Mouse (Mus musculus) embryonic facial prominence, embryonic 13.5 days (tissue): ENCODE measurements around the gene Ost4. TPM values are rescaled to one million over a fixed set of nuclear protein-coding genes. Genes with fewer than 3 reads are reported as not detected.
A peak's percentile ranks its signal among the peaks of the same experiment; 100 is the strongest.
"Not testable (repeated sequence)": the region's sequence is repeated elsewhere in the genome, so short reads cannot be mapped to it uniquely, and the experiment has no call there.

Experiments
- ATAC-seq: fragments of 200-750 bp; cut with Nextera tagmentation; 2 replicates; pipeline ENCODE4 v1.8.0; 2017; ENCODE audit warnings: low read depth; ENCODE audit not compliant: insufficient number of reproducible peaks, insufficient read depth, low FRiP score, low TSS enrichment
- H3K27ac ChIP-seq: fragments of 300-500 bp; sonication (generic); 2 replicates; pipeline ENCODE4 v1.5.1; 2015; ENCODE audit warnings: moderate library complexity, mild to moderate bottlenecking, inconsistent platforms
- H3K27me3 ChIP-seq: fragments of 300-500 bp; sonication (generic); 2 replicates; pipeline ENCODE4 v1.6.1; 2015; ENCODE audit warnings: mild to moderate bottlenecking, inconsistent platforms
- H3K36me3 ChIP-seq: fragments of 300-500 bp; sonication (generic); 2 replicates; pipeline ENCODE4 v1.6.1; 2015; ENCODE audit warnings: mild to moderate bottlenecking, inconsistent platforms
- H3K4me1 ChIP-seq: fragments of 300-500 bp; sonication (generic); 2 replicates; pipeline ENCODE4 v1.6.1; 2015; ENCODE audit warnings: inconsistent platforms
- H3K4me2 ChIP-seq: fragments of 300-500 bp; sonication (generic); 2 replicates; pipeline ENCODE4 v1.6.1; 2015; ENCODE audit warnings: moderate library complexity, mild to moderate bottlenecking, inconsistent platforms
- H3K4me3 ChIP-seq: fragments of 300-500 bp; sonication (generic); 2 replicates; pipeline ENCODE4 v1.5.1; 2015; ENCODE audit warnings: mild to moderate bottlenecking, inconsistent platforms
- H3K9ac ChIP-seq: fragments of 300-500 bp; sonication (generic); 2 replicates; pipeline ENCODE4 v1.6.1; 2015; ENCODE audit warnings: mild to moderate bottlenecking, inconsistent platforms
- H3K9me3 ChIP-seq: fragments of 300-500 bp; sonication (generic); 2 replicates; pipeline ENCODE4 v1.6.1; 2016; ENCODE audit warnings: inconsistent platforms
- WGBS: fragments of 180-500 bp; shearing (Covaris S2); methylation state at CpG from one replicate; pipeline ENCODE4 v1.1.7; 2015; ENCODE audit warnings: mixed read lengths; 5-methylcytosine and 5-hydroxymethylcytosine counted together
- polyA plus RNA-seq: library from polyadenylated mRNA; unstranded; fragments of >200 nt; fragmentation: Nextera tagmentation; extraction: Ambion mirVana; gene quantifications from 2 replicates; pipeline ENCODE4 v1.2.1, GENCODE M21; 2015

Ost4 gene
- polyA plus RNA-seq, 1 experiment from 2014 or later: 422 TPM

GRCm38 (mm10) chr5:30888337-30889087, 19.1 kb downstream of the Ost4 start, which contains the start of gene Agbl5:
Agbl5 (plus strand) TSS chr5:30888694.
- peaks cover 31% of the 10 kb centered on the region for H3K36me3 ChIP-seq

GRCm38 (mm10) chr5:30887858-30888336, 19.7 kb downstream of the Ost4 start:
- under 1% methylated on average over 28 of the region's 28 CpGs for whole genome bisulfite sequencing
- H3K4me3 ChIP-seq: peak overlapping the region; percentile 78
- peak; percentile 81 for ATAC-seq

More at GRCm38 (mm10) chr5:30888337-30889087, 19.1 kb downstream of the Ost4 start, which contains the start of gene Agbl5:
- H3K27ac ChIP-seq: peak within 1 kb of the TSS; percentile 99
- peaks cover 22% of the 10 kb centered on the region for H3K4me1 ChIP-seq
- H3K4me2 ChIP-seq: peak within 1 kb of the TSS; percentile 77
- peak within 1 kb of the TSS; percentile 78 for H3K4me3 ChIP-seq
- H3K27me3 ChIP-seq: no peaks in the 10 kb centered on the region
- H3K9me3 ChIP-seq: no peaks in the 10 kb centered on the region
- peak within 1 kb of the TSS; percentile 88 for H3K9ac ChIP-seq
- WGBS: under 1% methylated on average over 42 of the region's 42 CpGs
- ATAC-seq: peak; percentile 90

GRCm38 (mm10) chr5:30887331-30887761, 20.2 kb downstream of the Ost4 start:
- Histone ChIP-seq H3K36me3 (peaks cover 19% of the 10 kb centered on the region), H3K9ac (peak overlapping the region; percentile 88), H3K4me2 (peak overlapping the region; percentile 77), H3K4me1 (peaks cover 22% of the 10 kb centered on the region), H3K27ac (peak overlapping the region; percentile 99), H3K27me3 (no peaks in the 10 kb centered on the region), H3K9me3 (no peaks in the 10 kb centered on the region), H3K4me3 (peak overlapping the region; percentile 78)
- under 1% methylated on average over 19 of the region's 19 CpGs for WGBS
- ATAC-seq: peak; percentile 64

More at GRCm38 (mm10) chr5:30887858-30888336, 19.7 kb downstream of the Ost4 start:
- no peaks in the 10 kb centered on the region for H3K9me3 ChIP-seq
- H3K9ac ChIP-seq: peak overlapping the region; percentile 88
- H3K27me3 ChIP-seq: no peaks in the 10 kb centered on the region
- peaks cover 25% of the 10 kb centered on the region for H3K36me3 ChIP-seq
- peak overlapping the region; percentile 99 for H3K27ac ChIP-seq
- H3K4me1 ChIP-seq: peaks cover 22% of the 10 kb centered on the region
- peak overlapping the region; percentile 77 for H3K4me2 ChIP-seq

- H3K4me2 ChIP-seq: peak overlapping the region; percentile 77
- ATAC-seq: no peak
- H3K36me3 ChIP-seq: peaks cover 13% of the 10 kb centered on the region
- WGBS: 28% methylated on average over 5 of the region's 5 CpGs
- H3K27me3 ChIP-seq: no peaks in the 10 kb centered on the region
- peak overlapping the region; percentile 88 for H3K9ac ChIP-seq
- peak overlapping the region; percentile 78 for H3K4me3 ChIP-seq
- H3K4me1 ChIP-seq: peaks cover 22% of the 10 kb centered on the region
- H3K9me3 ChIP-seq: no peaks in the 10 kb centered on the region
- H3K27ac ChIP-seq: peak overlapping the region; percentile 99
Observed at GRCm38 (mm10) chr5:30886731-30887130, 20.9 kb downstream of the Ost4 start.

GRCm38 (mm10) chr5:30886209-30886608, 21.4 kb downstream of the Ost4 start:
- Histone ChIP-seq H3K27ac (no peak overlapping the region), H3K9me3 (no peaks in the 10 kb centered on the region), H3K4me3 (peak overlapping the region; percentile 78; the same call in 1 of the 2 replicates), H3K4me1 (peaks cover 21% of the 10 kb centered on the region), H3K4me2 (peak overlapping the region; percentile 77), H3K9ac (no peak overlapping the region), H3K36me3 (peaks cover 8% of the 10 kb centered on the region), H3K27me3 (no peaks in the 10 kb centered on the region)
- no peak for ATAC-seq
- 64% methylated on average over 4 of the region's 4 CpGs for WGBS

GRCm38 (mm10) chr5:30881839-30882238, 25.7 kb downstream of the Ost4 start:
- not testable (repeated sequence) for H3K27ac ChIP-seq, H3K9me3 ChIP-seq, H3K4me2 ChIP-seq, H3K27me3 ChIP-seq, ATAC-seq, H3K9ac ChIP-seq, H3K4me3 ChIP-seq
- Histone ChIP-seq H3K4me1 (peaks cover 27% of the 10 kb centered on the region), H3K36me3 (peaks cover 14% of the 10 kb centered on the region)
- WGBS: 77% methylated on average over 4 of the region's 4 CpGs

GRCm38 (mm10) chr5:30879347-30879943, 28.1 kb downstream of the Ost4 start:
- no peak overlapping the region for H3K9ac ChIP-seq
- ATAC-seq: no peak
- H3K27ac ChIP-seq: peak overlapping the region; percentile 51; the same call in 1 of the 2 replicates
- no peaks in the 10 kb centered on the region for H3K27me3 ChIP-seq
- no peaks in the 10 kb centered on the region for H3K9me3 ChIP-seq
- peaks cover 24% of the 10 kb centered on the region for H3K4me1 ChIP-seq
- H3K4me2 ChIP-seq: no peak overlapping the region
- H3K4me3 ChIP-seq: no peak overlapping the region
- 62% methylated on average over 5 of the region's 5 CpGs for WGBS
- H3K36me3 ChIP-seq: peaks cover 38% of the 10 kb centered on the region

- no peak for ATAC-seq
- Histone ChIP-seq H3K4me3 (no peak overlapping the region), H3K4me2 (peak overlapping the region; percentile 14; the same call in 1 of the 2 replicates), H3K9me3 (no peaks in the 10 kb centered on the region), H3K9ac (no peak overlapping the region), H3K36me3 (peaks cover 46% of the 10 kb centered on the region), H3K27me3 (no peaks in the 10 kb centered on the region), H3K27ac (peak overlapping the region; percentile 51), H3K4me1 (peaks cover 24% of the 10 kb centered on the region)
- WGBS: 18% methylated on average over 6 of the region's 6 CpGs
Observed at GRCm38 (mm10) chr5:30878616-30879015, 29.0 kb downstream of the Ost4 start.

- 87% methylated on average over 7 of the region's 7 CpGs for WGBS
Observed at GRCm38 (mm10) chr5:30874365-30874764, 33.2 kb downstream of the Ost4 start.

GRCm38 (mm10) chr5:30872574-30872973, 35.0 kb downstream of the Ost4 start:
- Histone ChIP-seq H3K9me3 (no peaks in the 10 kb centered on the region), H3K4me2 (no peak overlapping the region), H3K27ac (no peak overlapping the region), H3K4me3 (no peak overlapping the region), H3K36me3 (peaks cover 66% of the 10 kb centered on the region), H3K9ac (no peak overlapping the region; the same call in 1 of the 2 replicates), H3K27me3 (no peaks in the 10 kb centered on the region), H3K4me1 (peaks cover 20% of the 10 kb centered on the region)
- ATAC-seq: no peak
- WGBS: 91% methylated on average over 9 of the region's 9 CpGs

More at GRCm38 (mm10) chr5:30874365-30874764, 33.2 kb downstream of the Ost4 start:
- no peaks in the 10 kb centered on the region for H3K27me3 ChIP-seq
- no peak overlapping the region for H3K4me2 ChIP-seq
- no peak for ATAC-seq
- peaks cover 72% of the 10 kb centered on the region for H3K36me3 ChIP-seq
- no peak overlapping the region for H3K27ac ChIP-seq
- no peaks in the 10 kb centered on the region for H3K9me3 ChIP-seq
- H3K4me3 ChIP-seq: no peak overlapping the region
- no peak overlapping the region for H3K9ac ChIP-seq
- peaks cover 33% of the 10 kb centered on the region for H3K4me1 ChIP-seq

- Histone ChIP-seq H3K36me3 (peaks cover 55% of the 10 kb centered on the region), H3K9ac (peak overlapping the region; percentile 96), H3K27ac (peak overlapping the region; percentile 49; the same call in 1 of the 2 replicates), H3K9me3 (no peaks in the 10 kb centered on the region), H3K4me1 (peaks cover 17% of the 10 kb centered on the region), H3K4me2 (peak overlapping the region; percentile 82), H3K27me3 (no peaks in the 10 kb centered on the region), H3K4me3 (peak overlapping the region; percentile 87)
- no peak for ATAC-seq
- 28% methylated on average over 2 of the region's 2 CpGs for WGBS
Observed at GRCm38 (mm10) chr5:30870131-30870406, 37.5 kb downstream of the Ost4 start.
